Mouse (Mus musculus) small intestine, adult 2 months (tissue): ENCODE measurements around the gene Mnd1. TPM values are rescaled to one million over a fixed set of nuclear protein-coding genes. Genes with fewer than 3 reads are reported as not detected.

Experiments
- H3K27ac ChIP-seq: fragments of 200-500 bp; 2 replicates; pipeline ENCODE4 v1.5.1; 2012; ENCODE audit warnings: low read depth, low read length, control low read depth, inconsistent platforms; ENCODE audit not compliant: insufficient read depth
- H3K27me3 ChIP-seq: fragments of 200-500 bp; 2 replicates; pipeline ENCODE4 v1.6.1; 2012; ENCODE audit warnings: mild to moderate bottlenecking, moderate library complexity, low read length, inconsistent platforms; ENCODE audit not compliant: control insufficient read depth, insufficient read depth
- H3K36me3 ChIP-seq: fragments of 200-500 bp; 2 replicates; pipeline ENCODE4 v1.6.1; 2012; ENCODE audit warnings: mild to moderate bottlenecking, low read length, control low read depth, inconsistent platforms; ENCODE audit not compliant: control insufficient read depth, insufficient read depth
- H3K4me1 ChIP-seq: fragments of 200-500 bp; 2 replicates; pipeline ENCODE4 v1.6.1; 2012; ENCODE audit warnings: low read length, inconsistent platforms, mixed read lengths; ENCODE audit not compliant: control insufficient read depth, insufficient read depth, insufficient read length
- H3K4me3 ChIP-seq: fragments of 200-500 bp; 2 replicates; pipeline ENCODE4 v1.5.1; 2012; ENCODE audit warnings: low read depth, mild to moderate bottlenecking, control low read depth, inconsistent platforms, low read length, moderate library complexity
- CTCF ChIP-seq: fragments of 200-500 bp; IDR thresholded peaks from 2 replicates; pipeline ENCODE4 v1.5.1; 2012; ENCODE audit warnings: low read depth, mild to moderate bottlenecking, control low read depth, inconsistent platforms, low read length, moderate library complexity, mixed read lengths; ENCODE audit not compliant: insufficient replicate concordance, insufficient read length; ENCODE audit errors: extremely low read depth
- POLR2A ChIP-seq: fragments of 200-500 bp; IDR thresholded peaks from 2 replicates; pipeline ENCODE4 v1.6.1; 2012; ENCODE audit warnings: low read depth, mild to moderate bottlenecking, control low read depth, inconsistent platforms, low read length, moderate library complexity
- WGBS: fragments of 180-500 bp; shearing (Covaris S2); methylation state at CpG from one replicate; pipeline ENCODE4 v1.1.7; 2018; 5-methylcytosine and 5-hydroxymethylcytosine counted together
- polyA plus RNA-seq: library from polyadenylated mRNA; depleted of rRNA; stranded (reverse); fragments of >200 nt; gene quantifications from 2 replicates; pipeline ENCODE4 v1.2.3, GENCODE M21; 2012

Mnd1 gene
- polyA plus RNA-seq, 1 experiment: not detected

GRCm38 (mm10) chr3:84125704-84126289, 29.8 kb downstream of the Mnd1 start:
- no peak for TF ChIP-seq POLR2A
- Histone ChIP-seq H3K36me3 (no peaks in the 10 kb centered on the region), H3K27ac (no peak overlapping the region), H3K4me1 (peaks cover 10% of the 10 kb centered on the region; the same call in 1 of the 2 replicates), H3K27me3 (no peaks in the 10 kb centered on the region), H3K4me3 (no peak overlapping the region)
- 73% methylated on average over 6 of the region's 6 CpGs for WGBS

- Histone ChIP-seq H3K36me3 (no peaks in the 10 kb centered on the region), H3K27me3 (no peaks in the 10 kb centered on the region), H3K27ac (no peak overlapping the region), H3K4me1 (peaks cover 3% of the 10 kb centered on the region; the same call in 1 of the 2 replicates), H3K4me3 (no peak overlapping the region)
- WGBS: 76% methylated on average over 3 of the region's 3 CpGs
- no peak for TF ChIP-seq CTCF
- TF ChIP-seq POLR2A: no peak
These were observed 32.1 kb downstream of the Mnd1 start for GRCm38 (mm10) chr3:84123461-84123860.

DNA sequence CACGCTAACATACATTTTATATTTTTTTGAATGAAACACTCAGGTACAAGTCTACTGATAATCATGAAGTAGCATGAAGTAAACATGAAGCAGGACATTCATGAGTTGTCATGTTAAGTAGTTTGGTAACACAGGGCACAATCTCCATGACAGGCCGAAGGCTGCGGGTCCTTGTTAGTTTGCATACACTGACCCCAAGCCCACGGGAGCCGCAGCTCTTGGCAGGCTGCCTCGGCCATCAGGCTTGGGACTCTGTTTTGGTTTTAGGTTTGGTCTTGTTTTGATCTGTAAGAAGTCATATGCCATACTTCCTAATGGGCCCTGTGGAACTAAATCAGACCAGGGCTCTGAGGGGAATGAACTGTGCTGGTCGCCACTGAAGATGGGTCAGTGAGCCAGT, 36.9 kb downstream of the Mnd1 start:
- no peak overlapping the region for H3K4me3 ChIP-seq
- no peaks in the 10 kb centered on the region for H3K27me3 ChIP-seq
- no peaks in the 10 kb centered on the region for H3K4me1 ChIP-seq
- H3K27ac ChIP-seq: no peak overlapping the region
- 87% methylated on average over 7 of the region's 7 CpGs for WGBS
- no peaks in the 10 kb centered on the region for H3K36me3 ChIP-seq
- TF ChIP-seq CTCF (no peak), POLR2A (no peak)

GRCm38 (mm10) chr3:84118178-84118577, 37.4 kb downstream of the Mnd1 start:
- TF ChIP-seq POLR2A: no peak
- TF ChIP-seq CTCF: no peak
- H3K4me1 ChIP-seq: no peaks in the 10 kb centered on the region
- H3K27me3 ChIP-seq: no peaks in the 10 kb centered on the region
- no peak overlapping the region for H3K4me3 ChIP-seq
- 90% methylated on average over 7 of the region's 7 CpGs for WGBS
- no peaks in the 10 kb centered on the region for H3K36me3 ChIP-seq
- no peak overlapping the region for H3K27ac ChIP-seq

GRCm38 (mm10) chr3:84108614-84109013, 47.0 kb downstream of the Mnd1 start:
- TF ChIP-seq CTCF: no peak
- TF ChIP-seq POLR2A: no peak
- H3K4me3 ChIP-seq: no peak overlapping the region
- H3K36me3 ChIP-seq: no peaks in the 10 kb centered on the region
- 93% methylated on average over 2 of the region's 2 CpGs for WGBS
- H3K4me1 ChIP-seq: no peaks in the 10 kb centered on the region
- no peak overlapping the region for H3K27ac ChIP-seq
- H3K27me3 ChIP-seq: no peaks in the 10 kb centered on the region

DNA sequence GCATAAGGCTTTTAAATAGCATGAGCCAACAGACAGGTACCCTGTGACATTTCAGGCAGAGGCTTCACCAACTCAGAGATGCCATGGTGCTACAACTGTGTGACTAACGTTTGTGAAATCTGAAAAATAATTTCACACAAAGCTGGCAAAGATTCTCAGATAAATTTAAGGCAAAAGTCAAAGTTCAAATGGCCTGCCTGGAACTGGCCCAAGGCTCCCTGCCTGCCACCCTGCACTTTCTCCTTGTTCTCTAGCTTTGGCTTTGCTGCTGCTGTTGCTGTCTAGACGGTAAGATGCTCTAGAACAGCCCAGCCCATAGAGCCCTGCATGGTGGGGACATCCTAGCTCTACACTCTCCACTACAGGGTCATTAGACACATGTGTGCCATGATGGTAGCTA, 49.5 kb downstream of the Mnd1 start:
- H3K4me1 ChIP-seq: no peaks in the 10 kb centered on the region
- H3K36me3 ChIP-seq: no peaks in the 10 kb centered on the region
- H3K4me3 ChIP-seq: no peak overlapping the region
- no peak for TF ChIP-seq CTCF
- TF ChIP-seq POLR2A: no peak
- H3K27ac ChIP-seq: no peak overlapping the region
- no peaks in the 10 kb centered on the region for H3K27me3 ChIP-seq
- 38% methylated on average over 2 of the region's 2 CpGs for WGBS

DNA sequence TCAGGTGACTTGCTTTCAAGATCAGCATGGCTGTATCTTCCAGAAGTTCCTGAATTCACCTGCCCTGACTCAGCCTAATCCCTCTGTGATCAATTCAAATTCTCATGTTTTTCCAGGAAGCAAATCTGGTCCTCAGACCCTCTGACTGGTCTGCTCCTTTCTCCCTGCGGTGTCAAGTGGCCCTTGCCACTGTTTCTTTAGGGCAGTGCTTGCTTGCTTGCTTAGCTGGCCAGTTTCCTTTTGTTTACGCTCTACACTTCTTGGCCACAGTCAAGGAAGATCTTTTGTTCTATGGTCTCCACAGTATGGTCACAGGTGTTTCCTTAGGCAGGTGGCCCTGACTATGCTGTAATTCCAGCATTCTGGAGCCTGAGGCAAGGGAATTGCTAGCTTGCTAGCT, 52.0 kb downstream of the Mnd1 start:
- H3K4me3 ChIP-seq: no peak overlapping the region
- no peak overlapping the region for H3K27ac ChIP-seq
- TF ChIP-seq POLR2A (no peak), CTCF (no peak)
- H3K4me1 ChIP-seq: no peaks in the 10 kb centered on the region
- H3K27me3 ChIP-seq: no peaks in the 10 kb centered on the region
- H3K36me3 ChIP-seq: no peaks in the 10 kb centered on the region
- WGBS: 73% methylated on average over 2 of the region's 2 CpGs
